Mouse (Mus musculus): ENCODE data around the gene Carmil3. TPM values are rescaled to one million over a fixed set of nuclear protein-coding genes. Genes with fewer than 3 reads are reported as not detected.

The Carmil3 gene
- polyA plus RNA-seq, 1 experiment from 2014 or later, result 19.6 TPM

- Histone ChIP-seq H3K4me3 (no peak overlapping the region), H3K9me3 (no peaks in the 10 kb centered on the region), H3K27me3 (no peaks in the 10 kb centered on the region), H3K4me1 (replicated peaks) (no peaks in the 10 kb centered on the region), H3K27ac (replicated peaks) (no peak overlapping the region), H3K36me3 (peaks cover 26% of the 10 kb centered on the region), H3K4me2 (no peak overlapping the region), H3K9ac (no peak overlapping the region)
- no peak for ATAC-seq (ENCODE audit: low read depth)
- WGBS, result 55% methylated on average over 5 of the region's 5 CpGs
These were observed 60.9 kb downstream of the Carmil3 start for GRCm38 (mm10) chr14:55551347-55551746.

GRCm38 (mm10) chr14:55551794-55552193, 61.3 kb downstream of the Carmil3 start:
- 90% methylated on average over 8 of the region's 8 CpGs for WGBS
- no peaks in the 10 kb centered on the region for H3K4me1 ChIP-seq (replicated peaks)
- no peak overlapping the region for H3K4me2 ChIP-seq
- peaks cover 26% of the 10 kb centered on the region for H3K36me3 ChIP-seq
- H3K27ac ChIP-seq (replicated peaks), result no peak overlapping the region
- no peaks in the 10 kb centered on the region for H3K27me3 ChIP-seq
- no peaks in the 10 kb centered on the region for H3K9me3 ChIP-seq
- no peak overlapping the region for H3K4me3 ChIP-seq
- no peak for ATAC-seq (ENCODE audit: low read depth)
- no peak overlapping the region for H3K9ac ChIP-seq

GRCm38 (mm10) chr14:55554635-55555034, 64.2 kb downstream of the Carmil3 start:
- H3K27ac ChIP-seq (replicated peaks), result no peak overlapping the region
- no peak overlapping the region for H3K9ac ChIP-seq
- no peaks in the 10 kb centered on the region for H3K27me3 ChIP-seq
- no peak for ATAC-seq (ENCODE audit: low read depth)
- 0 out of 2 replicates have a peak, but pooled peaks cover 2% of the 10 kb centered on the region for H3K36me3 ChIP-seq
- no peak overlapping the region for H3K4me2 ChIP-seq
- H3K4me3 ChIP-seq, result no peak overlapping the region
- no peaks in the 10 kb centered on the region for H3K9me3 ChIP-seq
- H3K4me1 ChIP-seq (replicated peaks), result peaks cover 8% of the 10 kb centered on the region

GRCm38 (mm10) chr14:55555788-55556187, 65.3 kb downstream of the Carmil3 start:
- no peaks in the 10 kb centered on the region for H3K9me3 ChIP-seq
- no peak overlapping the region for H3K27ac ChIP-seq (replicated peaks)
- 79% methylated on average over 3 of the region's 3 CpGs for WGBS
- H3K36me3 ChIP-seq, result no peaks in the 10 kb centered on the region
- H3K9ac ChIP-seq, result no peak overlapping the region
- H3K4me1 ChIP-seq (replicated peaks), result peaks cover 8% of the 10 kb centered on the region
- H3K4me2 ChIP-seq, result no peak overlapping the region
- H3K4me3 ChIP-seq, result no peak overlapping the region
- H3K27me3 ChIP-seq, result no peaks in the 10 kb centered on the region
- ATAC-seq (ENCODE audit: low read depth), result no peak

GRCm38 (mm10) chr14:55557003-55557402, 66.6 kb downstream of the Carmil3 start:
- no peak for ATAC-seq (ENCODE audit: low read depth)

GRCm38 (mm10) chr14:55557587-55557986, 67.1 kb downstream of the Carmil3 start:
- Histone ChIP-seq H3K4me1 (replicated peaks) (peaks cover 25% of the 10 kb centered on the region), H3K27me3 (no peaks in the 10 kb centered on the region), H3K9ac (no peak overlapping the region), H3K36me3 (0 out of 2 replicates have a peak, but pooled peaks cover 1% of the 10 kb centered on the region), H3K4me3 (no peak overlapping the region), H3K4me2 (no peak overlapping the region), H3K27ac (replicated peaks) (no peak overlapping the region), H3K9me3 (no peaks in the 10 kb centered on the region)
- ATAC-seq (ENCODE audit: low read depth), result no peak
- 92% methylated on average over 3 of the region's 3 CpGs for WGBS

More at GRCm38 (mm10) chr14:55557003-55557402, 66.6 kb downstream of the Carmil3 start:
- Histone ChIP-seq H3K4me1 (replicated peaks) (peaks cover 19% of the 10 kb centered on the region), H3K27me3 (no peaks in the 10 kb centered on the region), H3K9ac (no peak overlapping the region), H3K4me2 (no peak overlapping the region), H3K36me3 (no peaks in the 10 kb centered on the region), H3K4me3 (no peak overlapping the region), H3K9me3 (no peaks in the 10 kb centered on the region), H3K27ac (replicated peaks) (no peak overlapping the region)
- WGBS, result 28% methylated on average over 5 of the region's 5 CpGs

Other genes with a start within 250 kb of the Carmil3 start
- 26.1 and 31.9 TPM in 2 replicates for gene Dhrs4, start 11.9 kb upstream of the Carmil3 start, polyA plus RNA-seq (2015; fragmentation: Nextera tagmentation; extraction: Ambion mirVana)
- 5.7 and 10.1 TPM in 2 replicates for gene Cpne6, start 19.8 kb downstream of the Carmil3 start, polyA plus RNA-seq (2015; fragmentation: Nextera tagmentation; extraction: Ambion mirVana)
- gene Nrl, start 34.3 kb downstream of the Carmil3 start, polyA plus RNA-seq (2015; fragmentation: Nextera tagmentation; extraction: Ambion mirVana), result 0.07 TPM in 1 of 2 replicates, not detected in the other
- gene Pck2, start 49.6 kb downstream of the Carmil3 start, polyA plus RNA-seq (2015; fragmentation: Nextera tagmentation; extraction: Ambion mirVana), result 18.7 and 20.3 TPM in 2 replicates
- gene Dcaf11, start 69.4 kb downstream of the Carmil3 start, polyA plus RNA-seq (2015; fragmentation: Nextera tagmentation; extraction: Ambion mirVana), result 109 and 126 TPM in 2 replicates
- 0.59 TPM in 1 of 2 replicates, not detected in the other for gene A730061H03Rik, start 69.8 kb downstream of the Carmil3 start, polyA plus RNA-seq (2015; fragmentation: Nextera tagmentation; extraction: Ambion mirVana)
- 1.0 and 3.2 TPM in 2 replicates for gene Fitm1, start 85.0 kb downstream of the Carmil3 start, polyA plus RNA-seq (2015; fragmentation: Nextera tagmentation; extraction: Ambion mirVana)
- 167 and 179 TPM in 2 replicates for gene Psme1, start 87.5 kb downstream of the Carmil3 start, polyA plus RNA-seq (2015; fragmentation: Nextera tagmentation; extraction: Ambion mirVana)
- gene Emc9, start 94.7 kb downstream of the Carmil3 start, polyA plus RNA-seq (2015; fragmentation: Nextera tagmentation; extraction: Ambion mirVana), result 20.4 and 24.5 TPM in 2 replicates
- gene Psme2, start 100.5 kb downstream of the Carmil3 start, polyA plus RNA-seq (2015; fragmentation: Nextera tagmentation; extraction: Ambion mirVana), result 178 and 199 TPM in 2 replicates
- 21.7 and 27.5 TPM in 2 replicates for gene Rnf31, start 101.1 kb downstream of the Carmil3 start, polyA plus RNA-seq (2015; fragmentation: Nextera tagmentation; extraction: Ambion mirVana)
- 9.8 and 10.4 TPM in 2 replicates for gene Irf9, start 112.9 kb downstream of the Carmil3 start, polyA plus RNA-seq (2015; fragmentation: Nextera tagmentation; extraction: Ambion mirVana)
- 17.4 and 17.6 TPM in 2 replicates for gene Rec8, start 127.4 kb downstream of the Carmil3 start, polyA plus RNA-seq (2015; fragmentation: Nextera tagmentation; extraction: Ambion mirVana)
- 81.6 and 84.5 TPM in 2 replicates for gene Ipo4, start 145.3 kb downstream of the Carmil3 start, polyA plus RNA-seq (2015; fragmentation: Nextera tagmentation; extraction: Ambion mirVana)
- 1.9 and 3.0 TPM in 2 replicates for gene Gm49378, start 147.2 kb downstream of the Carmil3 start, polyA plus RNA-seq (2015; fragmentation: Nextera tagmentation; extraction: Ambion mirVana)
- 60.0 and 61.2 TPM in 2 replicates for gene Tm9sf1, start 153.2 kb downstream of the Carmil3 start, polyA plus RNA-seq (2015; fragmentation: Nextera tagmentation; extraction: Ambion mirVana)
- gene Tssk4, start 159.5 kb downstream of the Carmil3 start, polyA plus RNA-seq (2015; fragmentation: Nextera tagmentation; extraction: Ambion mirVana), result 0.30 and 0.31 TPM in 2 replicates
- 68.6 and 70.4 TPM in 2 replicates for gene Mdp1, start 169.9 kb downstream of the Carmil3 start, polyA plus RNA-seq (2015; fragmentation: Nextera tagmentation; extraction: Ambion mirVana)
- gene Gmpr2, start 181.3 kb downstream of the Carmil3 start, polyA plus RNA-seq (2015; fragmentation: Nextera tagmentation; extraction: Ambion mirVana), result 51.1 and 55.0 TPM in 2 replicates
- gene Nedd8, start 181.5 kb downstream of the Carmil3 start, polyA plus RNA-seq (2015; fragmentation: Nextera tagmentation; extraction: Ambion mirVana), result 551 and 603 TPM in 2 replicates
- 26.3 and 26.9 TPM in 2 replicates for gene Tinf2, start 191.2 kb downstream of the Carmil3 start, polyA plus RNA-seq (2015; fragmentation: Nextera tagmentation; extraction: Ambion mirVana)
- gene Tgm1, start 223.3 kb downstream of the Carmil3 start, polyA plus RNA-seq (2015; fragmentation: Nextera tagmentation; extraction: Ambion mirVana), result 0.17 and 0.66 TPM in 2 replicates
- 50.6 and 53.2 TPM in 2 replicates for gene Rabggta, start 231.6 kb downstream of the Carmil3 start, polyA plus RNA-seq (2015; fragmentation: Nextera tagmentation; extraction: Ambion mirVana)